19 mouse cellular contexts compared by ENCODE assay signal in genomic region chr7:30434701-30435100, GRCm38 (mm10). TPM values are rescaled to one million over a fixed set of nuclear protein-coding genes. Genes with fewer than 3 reads are reported as not detected.
DNase-seq lines count a peak whose midpoint lies in the region; TF ChIP-seq lines count a peak whose summit lies in the region.
"Had no signal": no experiment of that assay in that cellular context is flagged by ENCODE, and none has a peak within 500 bp of the region (broad histone marks: within the 10 kb centered on the region; RNA-seq: fewer than 3 reads in every experiment).

No protein-coding gene starts in this region.

- in situ Hi-C loops in ES-E14 (cut with MboI; ENCODE audit: low sequenced_read_pairs in 2 of 2, unreplicated experiment in 2 of 2), result no loop called here

- no peak for TF ChIP-seq POLR2A in ES-Bruce4 (IDR thresholded peaks at IDR 0.05; ENCODE audit: insufficient read depth, low read length)

- H3K4me1 ChIP-seq in E14TG2a.4 (replicated peaks; ENCODE audit: low read depth, low read length) (peaks cover 87% of the 10 kb centered on the region), ES-Bruce4 (ENCODE audit: control insufficient read depth, insufficient read depth, low read length) (peaks cover 3% of the 10 kb centered on the region), ES-E14 (ENCODE audit: control insufficient read depth in 2 of 2, insufficient read depth in 2 of 2, low read length in 2 of 2, poor library complexity in 1 of 2) (peaks cover 1 to 11% of the 10 kb centered on the region in 2 experiments; a peak in 3 of 4 replicates)
- H3K4me1 ChIP-seq: embryonic facial prominence, embryonic 10.5 days; embryonic facial prominence, embryonic 12.5 days; forebrain, embryonic 13.5 days had no signal

- H3K4me3 ChIP-seq in E14TG2a.4 (replicated peaks; ENCODE audit: low read length) (peak overlapping the region; percentile 88), ES-Bruce4 (ENCODE audit: low read depth, low read length) (no peak overlapping the region), ES-E14 (ENCODE audit: insufficient read depth in 1 of 2, low read depth in 1 of 2, low read length in 2 of 2, poor library complexity in 1 of 2, severe bottlenecking in 1 of 2) (peak overlapping the region in 1 of 2 experiments; percentile 4; a peak in 1 of 4 replicates)
- H3K4me3 ChIP-seq: embryonic facial prominence, embryonic 10.5 days; embryonic facial prominence, embryonic 12.5 days; forebrain, embryonic 13.5 days; forebrain, embryonic 15.5 days had no signal

- H3K36me3 ChIP-seq in E14TG2a.4 (ENCODE audit: insufficient read depth, low read length) (peaks cover 52% of the 10 kb centered on the region), ES-Bruce4 (ENCODE audit: control insufficient read depth, insufficient read depth, low read length, poor library complexity, severe bottlenecking) (0 out of 2 replicates have a peak, but pooled peaks cover 3% of the 10 kb centered on the region), ES-E14 (ENCODE audit: control insufficient read depth, insufficient read depth, low read length, poor library complexity, severe bottlenecking) (peaks cover 10% of the 10 kb centered on the region)
- H3K36me3 ChIP-seq: embryonic facial prominence, embryonic 10.5 days had no signal

- H3K9me3 ChIP-seq in E14TG2a.4 (ENCODE audit: low read length) (no peaks in the 10 kb centered on the region), ES-Bruce4 (replicated peaks; ENCODE audit: control insufficient read depth, insufficient read depth, low read length, poor library complexity, severe bottlenecking) (no peaks in the 10 kb centered on the region), ES-E14 (ENCODE audit: control insufficient read depth, insufficient read depth, low read depth, low read length) (no peaks in the 10 kb centered on the region)
- H3K9me3 ChIP-seq: embryonic facial prominence, embryonic 10.5 days; embryonic facial prominence, embryonic 12.5 days; forebrain, embryonic 13.5 days; forebrain, embryonic 15.5 days had no signal

- H3K27ac ChIP-seq in ES-Bruce4 (ENCODE audit: insufficient read depth, low read length) (peak overlapping the region; percentile 82), ES-E14 (ENCODE audit: insufficient read depth, low read depth, low read length, poor library complexity, severe bottlenecking) (peak overlapping the region; percentile 84)
- H3K27ac ChIP-seq: embryonic facial prominence, embryonic 10.5 days; embryonic facial prominence, embryonic 12.5 days; forebrain, embryonic 13.5 days; forebrain, embryonic 15.5 days had no signal

- H3K27me3 ChIP-seq in E14TG2a.4 (ENCODE audit: insufficient read depth, low read length) (no peaks in the 10 kb centered on the region), ES-Bruce4 (ENCODE audit: control insufficient read depth, insufficient read depth, low read length, poor library complexity, severe bottlenecking) (no peaks in the 10 kb centered on the region)
- H3K27me3 ChIP-seq: forebrain, embryonic 15.5 days had no signal

- no peak for DNase-seq in ES-E14 (ENCODE audit: low read depth, low spot score)
- peak; percentile 41 for DNase-seq in ZHBTc4 (ENCODE audit: low read depth, low spot score)
- DNase-seq in frontal cortex, adult 2 months (ENCODE audit: extremely low spot score in 1 of 2, low spot score in 1 of 2), result no peak
- DNase-seq in left cerebral cortex, adult 18-20 months (ENCODE audit: low spot score in 2 of 2), result no peak
- DNase-seq in adrenal gland, postnatal 14 days, result no peak
- DNase-seq: cerebellum, adult 9-11 months; cerebellum, postnatal 14 days; forebrain, postnatal 0 days had no signal

- no peak for TF ChIP-seq EP300 in ES-Bruce4 (IDR thresholded peaks at IDR 0.05; ENCODE audit: insufficient read depth, low read depth, low read length)

- TF ChIP-seq CTCF in E14TG2a.4 (conservative IDR thresholded peaks at IDR 0.05; ENCODE audit: low read length), result no peak
- TF ChIP-seq CTCF in ES-Bruce4 (IDR thresholded peaks at IDR 0.05; ENCODE audit: low read depth, low read length), result no peak

- H3K9ac ChIP-seq in ES-Bruce4 (ENCODE audit: low read depth, poor library complexity, severe bottlenecking) (no peak overlapping the region), ES-E14 (ENCODE audit: insufficient read depth, low read depth, low read length, poor library complexity, severe bottlenecking) (peak overlapping the region; percentile 10; the same call in 1 of the 2 replicates)
- H3K9ac ChIP-seq: embryonic facial prominence, embryonic 12.5 days; forebrain, embryonic 13.5 days; forebrain, embryonic 15.5 days; forebrain, postnatal 0 days had no signal

TF ChIP-seq in ES-E14, 5 proteins besides CTCF, POLR2A, EP300 and RAD21:
- TF ChIP-seq HCFC1 (IDR thresholded peaks at IDR 0.05; ENCODE audit: borderline replicate concordance, insufficient read depth, low read length), result no peak
- no peak for TF ChIP-seq CHD2 (IDR thresholded peaks at IDR 0.05; ENCODE audit: low read depth, low read length)
- TF ChIP-seq ZNF384 (IDR thresholded peaks at IDR 0.05; ENCODE audit: low read depth, low read length), result no peak
- TF ChIP-seq ZC3H11A (IDR thresholded peaks at IDR 0.05; ENCODE audit: borderline replicate concordance, low read depth, low read length), result no peak
- TF ChIP-seq MAFK (IDR thresholded peaks at IDR 0.05; ENCODE audit: insufficient read depth, low read depth, low read length), result no peak

RNA-seq across cellular contexts. Expression of gene Aplp1, which starts 10.6 kb away (rescaled TPM):
- polyA plus RNA-seq in ES-Bruce4 (2011; ENCODE audit: insufficient read depth, insufficient read length, low read depth, missing spikeins), result 70.6 and 78.2 TPM in 2 replicates
- 36.9 and 63.7 TPM in 2 replicates for total RNA-seq in ES-E14 (2012; rRNA removed)
- polyA plus RNA-seq in frontal cortex, adult 2 months (2012; rRNA removed), result 940 and 960 TPM in 2 replicates
- total RNA-seq in left cerebral cortex, adult 18-20 months (2021), result 1,000 to 10,000 TPM; 1,233 to 1,333 TPM
- 21.3 and 28.3 TPM in 2 replicates for total RNA-seq in adrenal gland, postnatal 14 days (2021)

RNA-seq across cellular contexts. Expression of gene Nfkbid, which starts 13.2 kb away (rescaled TPM):
- 4.1 TPM in 2 replicates for polyA plus RNA-seq in ES-Bruce4 (2011; ENCODE audit: insufficient read depth, insufficient read length, low read depth, missing spikeins)
- total RNA-seq in ES-E14 (2012; rRNA removed), result 4.2 and 8.2 TPM in 2 replicates
- 5.4 and 6.4 TPM in 2 replicates for polyA plus RNA-seq in frontal cortex, adult 2 months (2012; rRNA removed)
- 1 to 10 TPM; 3.9 to 4.1 TPM for total RNA-seq in left cerebral cortex, adult 18-20 months (2021)
- 2.8 and 3.9 TPM in 2 replicates for total RNA-seq in adrenal gland, postnatal 14 days (2021)

RNA-seq across cellular contexts. Expression of gene Hcst, which starts 15.0 kb away (rescaled TPM):
- not detected in 2 replicates for polyA plus RNA-seq in ES-Bruce4 (2011; ENCODE audit: insufficient read depth, insufficient read length, low read depth, missing spikeins)
- not detected in 2 replicates for total RNA-seq in ES-E14 (2012; rRNA removed)
- polyA plus RNA-seq in frontal cortex, adult 2 months (2012; rRNA removed), result 1.5 and 2.2 TPM in 2 replicates
- 1 to 10 TPM in 1 of 2 experiments, not detected in 1; 1.8 TPM for total RNA-seq in left cerebral cortex, adult 18-20 months (2021)
- total RNA-seq in adrenal gland, postnatal 14 days (2021), result 7.1 TPM in 1 of 2 replicates, not detected in the other
- total RNA-seq: forebrain, postnatal 0 days had no signal
- polyA plus RNA-seq: C2C12; embryonic facial prominence, embryonic 10.5 days; forebrain, embryonic 15.5 days had no signal

RNA-seq across cellular contexts. Expression of gene Tyrobp, which starts 21.1 kb away (rescaled TPM):
- polyA plus RNA-seq in ES-Bruce4 (2011; ENCODE audit: insufficient read depth, insufficient read length, low read depth, missing spikeins), result not detected in 2 replicates
- total RNA-seq in ES-E14 (2012; rRNA removed), result not detected in 2 replicates
- polyA plus RNA-seq in frontal cortex, adult 2 months (2012; rRNA removed), result 73.2 and 80.4 TPM in 2 replicates
- 10 to 100 TPM; 29.8 to 30.7 TPM for total RNA-seq in left cerebral cortex, adult 18-20 months (2021)
- 19.9 and 30.9 TPM in 2 replicates for total RNA-seq in adrenal gland, postnatal 14 days (2021)
- polyA plus RNA-seq: C2C12 had no signal

RNA-seq across cellular contexts. Expression of gene Kirrel2, which starts 22.8 kb away (rescaled TPM):
- polyA plus RNA-seq in ES-Bruce4 (2011; ENCODE audit: insufficient read depth, insufficient read length, low read depth, missing spikeins), result 5.8 and 9.4 TPM in 2 replicates
- 10.7 and 29.8 TPM in 2 replicates for total RNA-seq in ES-E14 (2012; rRNA removed)
- polyA plus RNA-seq in frontal cortex, adult 2 months (2012; rRNA removed), result 3.7 and 7.1 TPM in 2 replicates
- 1 to 10 TPM; 8.2 to 8.3 TPM for total RNA-seq in left cerebral cortex, adult 18-20 months (2021)
- total RNA-seq in adrenal gland, postnatal 14 days (2021), result not detected in 2 replicates
- total RNA-seq: adrenal gland, adult 2 months; adrenal gland, postnatal 10 days; adrenal gland, postnatal 36 days; MEL had no signal
- polyA plus RNA-seq: adrenal gland, adult 2 months; C2C12 had no signal

Comparison
In these comparisons a context has a peak if more than half of its experiments do, and no peak if none do; other contexts are left out.
1. RNA of gene Aplp1, which starts 10.6 kb away (total RNA-seq): 1,233 to 1,333 TPM in left cerebral cortex, adult 18-20 months; 36.9 to 63.7 TPM in ES-E14 and 21.3 to 28.3 TPM in adrenal gland, postnatal 14 days; every median in the first group is over 10 times any median in the second.